Mouse (Mus musculus) lung, embryonic 14.5 days (tissue): ENCODE data around the gene Nup133. TPM values are rescaled to one million over a fixed set of nuclear protein-coding genes. Genes with fewer than 3 reads are reported as not detected.

Experiments
- ATAC-seq: fragments of 200-750 bp; cut with Nextera tagmentation; 2 replicates; pipeline ENCODE4 v1.8.0; 2017; ENCODE audit warnings: mild to moderate bottlenecking, moderate TSS enrichment, moderate library complexity; ENCODE audit not compliant: insufficient read depth
- DNase-seq: peaks from one replicate; pipeline ENCODE4 v3.0.0-alpha.2; 2015
- H3K27ac ChIP-seq: fragments of 300-500 bp; sonication (generic); 2 replicates; pipeline ENCODE4 v1.5.1; 2014; ENCODE audit warnings: low read depth, mild to moderate bottlenecking, moderate library complexity
- H3K27me3 ChIP-seq: fragments of 300-500 bp; sonication (generic); 2 replicates; pipeline ENCODE4 v1.6.1; 2014; ENCODE audit warnings: low read length, control low read depth; ENCODE audit not compliant: insufficient read depth
- H3K36me3 ChIP-seq: fragments of 300-500 bp; sonication (generic); 2 replicates; pipeline ENCODE4 v1.6.1; 2014; ENCODE audit warnings: control low read depth; ENCODE audit not compliant: insufficient read depth
- H3K4me1 ChIP-seq: fragments of 300-500 bp; sonication (generic); 2 replicates; pipeline ENCODE4 v1.6.1; 2014; ENCODE audit warnings: antibody characterized with exemption, control low read depth; ENCODE audit not compliant: insufficient read depth
- H3K4me2 ChIP-seq: fragments of 300-500 bp; sonication (generic); 2 replicates; pipeline ENCODE4 v1.6.1; 2014; ENCODE audit warnings: mild to moderate bottlenecking
- H3K4me3 ChIP-seq: fragments of 300-500 bp; sonication (generic); 2 replicates; pipeline ENCODE4 v1.5.1; 2014; ENCODE audit warnings: low read depth, low read length
- H3K9ac ChIP-seq: fragments of 300-500 bp; sonication (generic); 2 replicates; pipeline ENCODE4 v1.6.1; 2014
- H3K9me3 ChIP-seq: fragments of 300-500 bp; sonication (generic); 2 replicates; pipeline ENCODE4 v1.6.1; 2016; ENCODE audit warnings: low read depth, low read length, control low read depth
- CTCF ChIP-seq: IDR thresholded peaks from 2 replicates; pipeline ENCODE4 v1.5.1; 2016; ENCODE audit warnings: antibody characterized with exemption, low read depth
- WGBS: fragments of 180-500 bp; shearing (Covaris S2); extraction: QIAGEN DNeasy Blood & Tissue Kit; methylation state at CpG from one replicate; pipeline ENCODE4 v1.1.7; 2014; 5-methylcytosine and 5-hydroxymethylcytosine counted together
- polyA plus RNA-seq: library from polyadenylated mRNA; unstranded; fragments of >200 nt; fragmentation: Nextera tagmentation; extraction: Ambion mirVana; gene quantifications from 2 replicates; pipeline ENCODE4 v1.2.1, GENCODE M21; 2014

The Nup133 gene
- polyA plus RNA-seq, 1 experiment from 2014 or later = 54.4 TPM

DNA sequence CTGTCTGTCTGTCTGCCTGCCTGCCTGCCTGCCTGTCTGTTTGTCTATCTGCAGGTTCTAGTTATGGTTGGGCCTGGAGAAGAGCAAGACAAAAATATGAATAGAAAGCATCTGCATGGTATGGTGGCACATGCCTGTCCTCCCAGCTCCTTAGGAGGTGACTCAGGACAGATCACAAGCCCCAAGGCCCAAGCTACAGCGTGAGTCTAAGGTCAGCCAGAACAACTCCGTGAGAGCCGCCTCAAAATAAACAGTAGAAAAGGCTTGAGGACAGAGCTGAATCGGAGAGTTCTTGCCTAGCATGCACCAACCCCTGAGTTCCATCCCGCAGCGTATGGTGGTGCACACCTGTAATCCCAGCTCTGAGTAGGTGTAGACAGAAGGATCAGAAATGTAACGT, 83.3 kb downstream of the Nup133 start:
- no peak for TF ChIP-seq CTCF
- Histone ChIP-seq H3K9ac (no peak overlapping the region), H3K27me3 (peaks cover 10% of the 10 kb centered on the region; the same call in 1 of the 2 replicates), H3K4me3 (no peak overlapping the region), H3K4me1 (no peaks in the 10 kb centered on the region), H3K9me3 (no peaks in the 10 kb centered on the region), H3K36me3 (no peaks in the 10 kb centered on the region), H3K27ac (no peak overlapping the region), H3K4me2 (no peak overlapping the region)
- 52% methylated on average over 7 of the region's 7 CpGs for WGBS
- ATAC-seq (no peak), DNase-seq (no peak)

DNA sequence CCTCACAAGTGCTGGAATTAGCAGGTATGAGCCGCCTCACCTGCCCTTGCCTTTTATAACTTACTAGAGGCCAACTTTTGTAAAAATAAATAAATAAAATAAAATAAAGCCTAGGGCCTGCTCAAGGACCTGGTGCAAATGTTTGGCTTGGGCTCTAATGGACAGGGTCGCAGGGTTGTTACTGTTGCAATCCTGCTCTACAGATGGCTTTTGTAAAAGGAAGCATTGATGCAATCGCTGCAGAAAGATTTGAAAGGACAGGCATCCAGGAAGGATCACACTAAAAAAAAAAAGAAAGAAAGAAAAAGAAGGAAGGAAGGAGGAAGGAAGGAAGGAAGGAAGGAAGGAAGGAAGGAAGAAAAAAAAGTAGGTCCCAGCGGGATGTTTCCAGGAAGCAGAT, 88.7 kb downstream of the Nup133 start:
- Histone ChIP-seq H3K27ac (no peak overlapping the region), H3K4me2 (peak overlapping the region; percentile 96), H3K9ac (no peak overlapping the region), H3K36me3 (no peaks in the 10 kb centered on the region), H3K4me1 (no peaks in the 10 kb centered on the region), H3K9me3 (no peaks in the 10 kb centered on the region), H3K27me3 (peaks cover 16% of the 10 kb centered on the region; the same call in 1 of the 2 replicates), H3K4me3 (peak overlapping the region; percentile 75; the same call in 1 of the 2 replicates)
- DNase-seq (no peak), ATAC-seq (no peak)
- WGBS = 60% methylated on average over 4 of the region's 4 CpGs
- no peak for TF ChIP-seq CTCF

DNA sequence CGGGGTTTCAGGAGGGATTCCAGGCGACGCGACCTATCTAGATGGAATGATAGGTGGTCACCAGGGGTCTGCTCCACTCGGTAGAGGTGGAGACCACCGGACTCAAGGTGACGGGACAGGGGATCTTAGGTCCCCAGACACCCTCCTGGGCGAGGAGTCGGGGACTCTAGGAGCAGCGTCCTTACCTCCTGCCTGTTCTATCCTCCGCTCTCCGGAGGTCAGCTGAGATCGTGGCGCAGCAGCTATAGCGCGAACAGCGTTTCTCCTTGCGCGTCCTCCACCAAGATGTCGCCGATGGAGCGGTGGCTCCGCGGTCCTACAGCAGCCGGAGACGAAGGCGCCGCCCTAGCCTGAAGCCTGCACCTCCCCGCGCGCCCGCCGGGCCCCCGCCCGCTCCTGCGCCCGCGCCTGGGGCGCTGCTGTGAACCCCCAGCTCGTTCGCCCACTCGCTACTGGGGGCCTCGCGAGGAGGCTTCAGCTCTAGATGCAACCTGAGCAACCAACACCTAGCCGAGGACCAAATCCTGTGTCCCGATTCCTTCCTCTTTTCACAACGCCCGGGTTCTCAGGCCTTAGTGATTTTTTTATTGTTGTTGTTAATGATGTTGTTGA, 89.3 kb downstream of the Nup133 start, which contains the start of gene Ccsap:
Gene Ccsap (minus strand): TSS at position 562 of the 612 bp plus-strand sequence.
- H3K36me3 ChIP-seq = no peaks in the 10 kb centered on the region
- peak within 1 kb of the TSS; percentile 75 for H3K4me3 ChIP-seq
- H3K27me3 ChIP-seq = peaks cover 16% of the 10 kb centered on the region; the same call in 1 of the 2 replicates
- no peaks in the 10 kb centered on the region for H3K9me3 ChIP-seq
- no peaks in the 10 kb centered on the region for H3K4me1 ChIP-seq
- peak within 1 kb of the TSS; percentile 96 for H3K4me2 ChIP-seq
- peak within 1 kb of the TSS; percentile 71 for H3K9ac ChIP-seq
- ATAC-seq (peak; percentile 69; the same call in 1 of the 2 replicates), DNase-seq (peak; percentile 56)
- H3K27ac ChIP-seq = peak within 1 kb of the TSS; percentile 62; the same call in 1 of the 2 replicates
- TF ChIP-seq CTCF = no peak
- WGBS = 2% methylated on average over 48 of the region's 48 CpGs

DNA sequence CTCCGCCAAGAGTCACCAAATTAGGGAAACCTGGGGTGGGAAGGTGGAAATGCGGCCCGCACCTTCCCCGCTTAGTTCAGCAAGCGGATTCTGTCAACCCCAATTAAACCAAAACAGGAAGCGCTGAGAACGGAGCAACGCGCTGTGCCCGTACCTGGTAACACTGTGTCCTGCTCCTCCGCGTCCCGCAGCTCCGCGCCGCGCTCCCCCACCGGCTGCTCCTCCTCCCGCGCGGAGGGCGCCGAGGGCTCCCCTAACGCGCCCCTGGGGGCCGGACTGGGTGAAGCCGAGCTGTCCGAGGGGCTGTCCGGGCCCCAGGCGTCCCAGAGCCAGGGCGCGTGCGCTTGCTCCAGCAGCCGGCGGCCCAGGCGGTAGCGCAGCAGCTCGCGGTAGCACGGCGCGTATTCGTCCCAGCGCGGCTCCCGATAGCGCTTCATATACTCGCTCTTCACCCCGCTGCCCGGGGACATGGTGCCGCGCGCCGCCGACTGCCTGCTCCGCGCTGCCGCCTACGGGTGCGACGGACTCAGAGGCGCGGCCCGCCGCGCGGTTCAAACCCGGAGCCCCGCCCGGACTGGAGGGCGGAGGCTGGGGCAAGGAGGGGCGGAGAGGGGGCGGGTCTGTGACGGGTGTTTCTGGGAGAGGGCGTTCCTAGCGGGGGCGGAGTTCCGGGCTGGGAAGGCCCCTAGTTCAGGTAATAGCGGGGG, 90.0 kb downstream of the Nup133 start:
- no peaks in the 10 kb centered on the region for H3K4me1 ChIP-seq
- peak overlapping the region; percentile 71 for H3K9ac ChIP-seq
- H3K27ac ChIP-seq = peak overlapping the region; percentile 62; the same call in 1 of the 2 replicates
- peak overlapping the region; percentile 96 for H3K4me2 ChIP-seq
- H3K9me3 ChIP-seq = no peaks in the 10 kb centered on the region
- peak; percentile 1; the same call in 1 of the 2 replicates for TF ChIP-seq CTCF
- peak; percentile 94 for DNase-seq
- under 1% methylated on average over 79 of the region's 79 CpGs for WGBS
- no peaks in the 10 kb centered on the region for H3K36me3 ChIP-seq
- peaks cover 13% of the 10 kb centered on the region; the same call in 1 of the 2 replicates for H3K27me3 ChIP-seq
- ATAC-seq = peak; percentile 97
- H3K4me3 ChIP-seq = peak overlapping the region; percentile 75

DNA sequence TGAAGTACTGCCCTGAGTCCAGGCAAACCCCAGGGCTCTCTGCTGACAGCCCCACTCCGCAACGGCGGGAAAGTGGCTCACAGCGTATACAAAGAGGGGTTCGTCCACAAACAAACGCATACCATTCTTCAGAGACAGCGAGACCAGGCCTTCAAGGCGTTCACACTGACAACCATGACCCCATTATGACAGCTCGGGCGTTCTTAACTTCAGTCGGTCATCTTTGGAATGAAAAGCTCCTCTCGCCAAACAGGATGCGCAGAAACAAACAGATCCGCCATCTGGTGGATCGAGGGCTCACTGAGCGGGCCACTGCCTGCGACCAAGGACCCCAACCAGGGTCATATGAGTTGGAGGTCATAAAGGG, 90.5 kb downstream of the Nup133 start:
- DNase-seq (peak; percentile 65), ATAC-seq (peak; percentile 1; the same call in 1 of the 2 replicates)
- Histone ChIP-seq H3K4me2 (peak overlapping the region; percentile 96), H3K9me3 (no peaks in the 10 kb centered on the region), H3K4me1 (no peaks in the 10 kb centered on the region), H3K4me3 (peak overlapping the region; percentile 75), H3K36me3 (no peaks in the 10 kb centered on the region), H3K27ac (peak overlapping the region; percentile 62; the same call in 1 of the 2 replicates), H3K9ac (peak overlapping the region; percentile 71), H3K27me3 (peaks cover 9% of the 10 kb centered on the region; the same call in 1 of the 2 replicates)
- WGBS = 1% methylated on average over 17 of the region's 17 CpGs
- TF ChIP-seq CTCF = 0 out of 2 replicates have a peak, but pooled peaks have one; percentile 13

DNA sequence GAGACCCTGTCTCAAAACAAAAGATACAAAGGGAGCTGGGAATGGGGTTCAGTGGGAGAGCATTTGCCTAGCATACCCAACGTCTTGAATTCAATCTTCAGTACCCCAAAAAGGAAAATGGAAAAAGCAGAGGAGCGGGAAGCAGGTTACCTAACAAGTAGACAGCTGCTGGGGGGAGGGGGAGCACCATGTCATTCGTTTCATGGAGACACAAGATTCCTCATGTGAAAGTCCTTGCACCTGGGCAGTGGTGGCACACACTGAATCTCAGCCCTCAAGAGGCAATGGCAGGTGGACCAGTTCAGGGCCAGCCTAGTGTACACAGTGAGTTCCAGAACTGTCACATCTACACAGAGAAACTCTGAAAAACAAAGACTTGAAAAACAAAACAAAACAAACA, 91.7 kb downstream of the Nup133 start:
- Histone ChIP-seq H3K9ac (no peak overlapping the region), H3K36me3 (no peaks in the 10 kb centered on the region), H3K4me2 (no peak overlapping the region), H3K9me3 (no peaks in the 10 kb centered on the region), H3K4me1 (no peaks in the 10 kb centered on the region), H3K27me3 (peaks cover 6% of the 10 kb centered on the region; the same call in 1 of the 2 replicates), H3K4me3 (no peak overlapping the region), H3K27ac (no peak overlapping the region)
- ATAC-seq (no peak), DNase-seq (no peak)
- 54% methylated on average over 3 of the region's 3 CpGs for WGBS
- no peak for TF ChIP-seq CTCF
